Mouse (Mus musculus): Measurements from ENCODE around the gene Slc22a23.

Slc22a23 gene

GRCm38 (mm10) chr13:34344376-34345127 is 430 bp downstream of the Slc22a23 start:
- in situ Hi-C loops (cut with MboI, MseI) = loop anchor here (25.0 kb wide), 1 partner anchor 282 kb away; no protein-coding TSS in a partner anchor

- in situ Hi-C loops (cut with MboI, MseI) = loop anchor here (25.0 kb wide), 1 partner anchor 282 kb away; no protein-coding TSS in a partner anchor
Measured at GRCm38 (mm10) chr13:34343719-34344375, 1.1 kb downstream of the Slc22a23 start.

- in situ Hi-C loops (cut with MboI, MseI) = loop anchor here (25.0 kb wide), 1 partner anchor 280 kb away; no protein-coding TSS in a partner anchor
Measured at GRCm38 (mm10) chr13:34342286-34342890, 2.6 kb downstream of the Slc22a23 start.

- in situ Hi-C loops (cut with MboI, MseI) = loop anchor here (25.0 kb wide), 1 partner anchor 275 kb away; no protein-coding TSS in a partner anchor
Measured at GRCm38 (mm10) chr13:34336895-34337294, 8.1 kb downstream of the Slc22a23 start.

GRCm38 (mm10) chr13:34334847-34335246 is 10.1 kb downstream of the Slc22a23 start:
- in situ Hi-C loops (cut with MboI, MseI) = loop anchor here (25.0 kb wide), 1 partner anchor 273 kb away; no protein-coding TSS in a partner anchor

- in situ Hi-C loops (cut with MboI, MseI) = loop anchor here (25.0 kb wide), 1 partner anchor 270 kb away; no protein-coding TSS in a partner anchor
Measured at GRCm38 (mm10) chr13:34332762-34333161, 12.2 kb downstream of the Slc22a23 start.

- in situ Hi-C loops (cut with MboI, MseI) = loop anchor here (25.0 kb wide), 1 partner anchor 269 kb away; no protein-coding TSS in a partner anchor
Measured at GRCm38 (mm10) chr13:34331399-34332186, 13.4 kb downstream of the Slc22a23 start.

GRCm38 (mm10) chr13:34329589-34329988 is 15.4 kb downstream of the Slc22a23 start:
- in situ Hi-C loops (cut with MboI, MseI) = loop anchor here (25.0 kb wide), 1 partner anchor 267 kb away; no protein-coding TSS in a partner anchor

- in situ Hi-C loops (cut with MboI, MseI) = loop anchor here (25.0 kb wide), 1 partner anchor 265 kb away; no protein-coding TSS in a partner anchor
Measured at GRCm38 (mm10) chr13:34326992-34327391, 18.0 kb downstream of the Slc22a23 start.

GRCm38 (mm10) chr13:34323361-34323760 is 21.6 kb downstream of the Slc22a23 start:
- in situ Hi-C loops (cut with MboI, MseI) = no loop called here

- in situ Hi-C loops (cut with MboI, MseI) = no loop called here
Measured at GRCm38 (mm10) chr13:34320482-34320881, 24.5 kb downstream of the Slc22a23 start.

- in situ Hi-C loops (cut with MboI, MseI) = no loop called here
Measured at GRCm38 (mm10) chr13:34317051-34317450, 27.9 kb downstream of the Slc22a23 start.

- in situ Hi-C loops (cut with MboI, MseI) = no loop called here
Measured at GRCm38 (mm10) chr13:34316511-34316910, 28.5 kb downstream of the Slc22a23 start.

- in situ Hi-C loops (cut with MboI, MseI) = no loop called here
Measured at GRCm38 (mm10) chr13:34313033-34313491, 31.9 kb downstream of the Slc22a23 start.

GRCm38 (mm10) chr13:34312346-34313002 is 32.5 kb downstream of the Slc22a23 start:
- in situ Hi-C loops (cut with MboI, MseI) = no loop called here

GRCm38 (mm10) chr13:34311593-34311992 is 33.4 kb downstream of the Slc22a23 start:
- in situ Hi-C loops (cut with MboI, MseI) = no loop called here

GRCm38 (mm10) chr13:34308604-34308927 is 36.4 kb downstream of the Slc22a23 start:
- in situ Hi-C loops (cut with MboI, MseI) = no loop called here

- in situ Hi-C loops (cut with MboI, MseI) = no loop called here
Measured at GRCm38 (mm10) chr13:34307696-34308603, 37.0 kb downstream of the Slc22a23 start.

- in situ Hi-C loops (cut with MboI, MseI) = no loop called here
Measured at GRCm38 (mm10) chr13:34305964-34306671, 38.9 kb downstream of the Slc22a23 start.

All from T-helper 1 cell (primary cell).